In the genomic region with DNA sequence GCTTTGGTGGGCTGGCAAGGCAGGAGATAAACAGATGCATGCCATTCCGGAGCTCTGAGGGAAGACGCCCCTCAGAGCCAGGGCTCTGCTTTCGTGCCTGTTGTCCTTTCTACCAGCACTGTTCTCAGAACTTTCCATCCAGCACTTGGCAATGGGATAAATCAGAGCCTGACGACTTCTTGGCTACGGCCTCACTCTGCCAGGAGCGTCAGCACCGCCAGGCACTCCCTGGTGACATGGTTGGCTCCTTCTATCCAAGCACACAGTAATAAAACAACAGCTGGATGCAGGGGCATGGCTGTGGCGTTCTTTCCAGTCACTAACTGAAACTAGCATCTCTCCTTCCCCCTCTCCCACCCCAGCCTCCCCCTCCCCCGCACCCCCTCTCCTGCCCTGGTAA, we compare ENCODE assay signal across 11 mouse cellular contexts.
DNase-seq lines count a peak whose midpoint lies in the region; ATAC-seq and TF ChIP-seq lines count a peak whose summit lies in the region.
"Had no signal": no experiment of that assay in that cellular context is flagged by ENCODE, and none has a peak within 500 bp of the region (broad histone marks: within the 10 kb centered on the region; RNA-seq: fewer than 3 reads in every experiment).

No protein-coding gene starts in this region.

- no peaks in the 10 kb centered on the region for H3K9me3 ChIP-seq in lung, embryonic 14.5 days (ENCODE audit: low read depth, low read length)
- H3K9me3 ChIP-seq in limb, embryonic 15.5 days: no peaks in the 10 kb centered on the region

- DNase-seq in gastrocnemius, adult 18-20 months (ENCODE audit: low spot score): peak; percentile 72
- no peak for DNase-seq in gastrocnemius, postnatal 10 days
- peak; percentile 34 for DNase-seq in lung, embryonic 14.5 days
- no peak for DNase-seq in lung, postnatal 14 days
- peak; percentile 25 for DNase-seq in fibroblast of lung, adult 2 months (ENCODE audit: low read depth)
- DNase-seq in urinary bladder, adult 18-20 months (ENCODE audit: low spot score in 2 of 2): no peak
- DNase-seq: B cell, adult 2 months; cerebellum, adult 2 months had no signal

- 25% methylated on average over 9 of the region's 9 CpGs for WGBS in lung, embryonic 14.5 days
- WGBS in limb, embryonic 15.5 days: 20% methylated on average over 9 of the region's 9 CpGs

- ATAC-seq in lung, embryonic 14.5 days (ENCODE audit: insufficient read depth): no peak
- ATAC-seq in limb, embryonic 15.5 days (ENCODE audit: insufficient number of reproducible peaks, low FRiP score, low TSS enrichment, low read depth): peak; percentile 61; the same call in 1 of the 2 replicates
- no peak for ATAC-seq in granulocyte monocyte progenitor cell, adult 5-6 weeks (replicated peaks; ENCODE audit: poor library complexity, severe bottlenecking)

- H3K27me3 ChIP-seq in lung, embryonic 14.5 days (ENCODE audit: insufficient read depth, low read length): no peaks in the 10 kb centered on the region
- H3K27me3 ChIP-seq in limb, embryonic 15.5 days: no peaks in the 10 kb centered on the region

- no peak for TF ChIP-seq CTCF in lung, embryonic 14.5 days (IDR thresholded peaks at IDR 0.05; ENCODE audit: low read depth)

- H3K4me3 ChIP-seq in lung, embryonic 14.5 days (ENCODE audit: low read depth, low read length): no peak overlapping the region
- no peak overlapping the region for H3K4me3 ChIP-seq in limb, embryonic 15.5 days

- H3K4me1 ChIP-seq in lung, embryonic 14.5 days (ENCODE audit: insufficient read depth): peaks cover 17% of the 10 kb centered on the region
- H3K4me1 ChIP-seq in limb, embryonic 15.5 days: peaks cover 40% of the 10 kb centered on the region

- H3K27ac ChIP-seq in lung, embryonic 14.5 days (ENCODE audit: low read depth): no peak overlapping the region
- H3K27ac ChIP-seq in limb, embryonic 15.5 days: peak overlapping the region; percentile 78
- H3K27ac ChIP-seq: macrophage had no signal

- H3K36me3 ChIP-seq in lung, embryonic 14.5 days (ENCODE audit: insufficient read depth): no peaks in the 10 kb centered on the region
- H3K36me3 ChIP-seq in limb, embryonic 15.5 days: no peaks in the 10 kb centered on the region

- H3K4me2 ChIP-seq in lung, embryonic 14.5 days: no peak overlapping the region
- H3K4me2 ChIP-seq in limb, embryonic 15.5 days: no peak overlapping the region; the same call in 1 of the 2 replicates

- no peak overlapping the region for H3K9ac ChIP-seq in lung, embryonic 14.5 days
- H3K9ac ChIP-seq in limb, embryonic 15.5 days: no peak overlapping the region

Comparison
In these comparisons a context has a peak if more than half of its experiments do, and no peak if none do; other contexts are left out.
1. DNase-seq: peak in gastrocnemius, adult 18-20 months (single experiment), lung, embryonic 14.5 days (single experiment) and fibroblast of lung, adult 2 months (single experiment); none in gastrocnemius, postnatal 10 days (single experiment), lung, postnatal 14 days (single experiment) and urinary bladder, adult 18-20 months (0 of 2).